In the genomic region with DNA sequence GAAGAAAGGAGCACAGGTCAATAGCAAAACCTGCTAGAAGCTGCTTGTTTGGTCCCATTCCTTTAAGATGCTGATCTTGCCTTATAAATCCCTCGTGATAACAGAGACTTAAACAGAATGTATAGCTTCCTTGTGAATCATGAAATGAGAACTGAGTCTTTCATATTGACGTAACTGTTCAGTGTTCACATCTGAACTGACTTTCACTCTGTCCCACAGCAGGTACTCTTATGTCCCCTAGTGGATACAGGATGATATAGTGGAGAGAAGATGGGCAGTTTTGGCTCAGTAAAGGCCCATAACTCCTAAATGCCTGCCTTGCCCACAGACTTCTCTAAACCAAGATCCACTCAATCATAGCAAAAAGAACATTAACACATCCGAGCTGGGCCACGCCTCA, we compare ENCODE assay signal across 20 mouse cellular contexts.
A peak's percentile ranks its signal among the peaks of the same experiment; 100 is the strongest.
DNase-seq lines count a peak whose midpoint lies in the region; ATAC-seq and TF ChIP-seq lines count a peak whose summit lies in the region.
"Had no signal": no experiment of that assay in that cellular context is flagged by ENCODE, and none has a peak within 500 bp of the region (broad histone marks: within the 10 kb centered on the region; RNA-seq: fewer than 3 reads in every experiment).

No protein-coding gene starts in this region.

- no peak overlapping the region for H3K4me2 ChIP-seq in kidney, postnatal 0 days (ENCODE audit: low read length)
- H3K4me2 ChIP-seq in midbrain, postnatal 0 days (ENCODE audit: low read depth, low read length, poor library complexity, severe bottlenecking), result no peak overlapping the region
- H3K4me2 ChIP-seq: heart, embryonic 12.5 days; limb, embryonic 12.5 days had no signal

- H3K9me3 ChIP-seq in kidney, postnatal 0 days (replicated peaks; ENCODE audit: low read length), result no peaks in the 10 kb centered on the region
- H3K9me3 ChIP-seq in midbrain, postnatal 0 days (ENCODE audit: low read length), result no peaks in the 10 kb centered on the region
- peaks cover 15% of the 10 kb centered on the region; the same call in 1 of the 2 replicates for H3K9me3 ChIP-seq in midbrain, embryonic 10.5 days (replicated peaks)
- H3K9me3 ChIP-seq: heart, embryonic 12.5 days had no signal

- H3K36me3 ChIP-seq in kidney, postnatal 0 days (ENCODE audit: insufficient read depth, low read length), result no peaks in the 10 kb centered on the region
- H3K36me3 ChIP-seq in midbrain, postnatal 0 days (ENCODE audit: insufficient read depth, low read length), result no peaks in the 10 kb centered on the region
- H3K36me3 ChIP-seq in midbrain, embryonic 10.5 days, result no peaks in the 10 kb centered on the region
- H3K36me3 ChIP-seq: heart, embryonic 12.5 days; limb, embryonic 12.5 days had no signal

- TF ChIP-seq CTCF in kidney, postnatal 0 days (IDR thresholded peaks at IDR 0.05; ENCODE audit: low read depth), result peak; percentile 63
- peak; percentile 73 for TF ChIP-seq CTCF in midbrain, postnatal 0 days (IDR thresholded peaks at IDR 0.05)

- no peak for ATAC-seq in kidney, postnatal 0 days (replicated peaks; ENCODE audit: low FRiP score, low read depth)
- ATAC-seq in midbrain, postnatal 0 days (ENCODE audit: low FRiP score), result no peak
- ATAC-seq: midbrain, embryonic 16.5 days had no signal

- no peak overlapping the region for H3K9ac ChIP-seq in kidney, postnatal 0 days (ENCODE audit: low read depth, low read length)
- no peak overlapping the region for H3K9ac ChIP-seq in midbrain, postnatal 0 days (replicated peaks; ENCODE audit: low read length, poor library complexity, severe bottlenecking)
- H3K9ac ChIP-seq: heart, embryonic 12.5 days; limb, embryonic 12.5 days had no signal

- DNase-seq in embryo, embryonic 10.5 days (ENCODE audit: low spot score), result peak; percentile 11
- no peak for DNase-seq in embryo, embryonic 9.5 days (ENCODE audit: extremely low spot score)
- peak; percentile 63 for DNase-seq in kidney, postnatal 0 days (ENCODE audit: low spot score)
- no peak for DNase-seq in kidney, postnatal 10 days
- DNase-seq in midbrain, postnatal 0 days (ENCODE audit: low spot score), result no peak
- DNase-seq in midbrain, embryonic 10.5 days (ENCODE audit: low spot score), result no peak
- no peak for DNase-seq in cerebellum, adult 11 months
- DNase-seq in thymus, postnatal 10 days (ENCODE audit: low spot score in 2 of 2), result no peak
- DNase-seq: adrenal gland, postnatal 10 days; cerebellum, adult 2 months; embryo, embryonic 11 days; gastrocnemius, postnatal 36 days; heart, postnatal 4 days; kidney, adult 9 months; right cerebral cortex, adult 18-20 months; thymus, adult 2 months had no signal

- no peak overlapping the region for H3K27ac ChIP-seq in kidney, postnatal 0 days
- H3K27ac ChIP-seq in midbrain, postnatal 0 days (ENCODE audit: low read depth, low read length), result no peak overlapping the region
- H3K27ac ChIP-seq in midbrain, embryonic 10.5 days (replicated peaks), result no peak overlapping the region
- H3K27ac ChIP-seq: limb, embryonic 12.5 days; macrophage had no signal

- H3K4me3 ChIP-seq in kidney, postnatal 0 days (replicated peaks; ENCODE audit: low read depth, low read length), result no peak overlapping the region
- no peak overlapping the region for H3K4me3 ChIP-seq in midbrain, postnatal 0 days (ENCODE audit: low read depth, low read length)
- no peak overlapping the region for H3K4me3 ChIP-seq in midbrain, embryonic 10.5 days
- H3K4me3 ChIP-seq: heart, embryonic 12.5 days; limb, embryonic 12.5 days had no signal

- H3K4me1 ChIP-seq in kidney, postnatal 0 days (replicated peaks; ENCODE audit: insufficient read depth, low read length), result 0 out of 2 replicates have a peak, but pooled peaks cover 3% of the 10 kb centered on the region
- H3K4me1 ChIP-seq in midbrain, postnatal 0 days (ENCODE audit: insufficient read depth, low read length), result no peaks in the 10 kb centered on the region; the same call in 1 of the 2 replicates
- H3K4me1 ChIP-seq in midbrain, embryonic 10.5 days, result peaks cover 8% of the 10 kb centered on the region; the same call in 1 of the 2 replicates

- 54% methylated on average over 4 of the region's 4 CpGs for WGBS in kidney, postnatal 0 days
- 83% methylated on average over 4 of the region's 4 CpGs for WGBS in midbrain, postnatal 0 days
- 90% methylated on average over 4 of the region's 4 CpGs for WGBS in midbrain, embryonic 10.5 days

- no peaks in the 10 kb centered on the region for H3K27me3 ChIP-seq in kidney, postnatal 0 days (ENCODE audit: insufficient read depth, low read length)
- H3K27me3 ChIP-seq in midbrain, postnatal 0 days (ENCODE audit: insufficient read depth, low read length), result no peaks in the 10 kb centered on the region
- no peaks in the 10 kb centered on the region for H3K27me3 ChIP-seq in midbrain, embryonic 10.5 days (ENCODE audit: low read depth, poor library complexity, severe bottlenecking)
- H3K27me3 ChIP-seq: heart, embryonic 12.5 days; limb, embryonic 12.5 days had no signal

Comparison
In these comparisons a context has a peak if more than half of its experiments do, and no peak if none do; other contexts are left out.
1. DNase-seq: peak in embryo, embryonic 10.5 days (single experiment) and kidney, postnatal 0 days (single experiment); none in embryo, embryonic 9.5 days (single experiment), kidney, postnatal 10 days (single experiment), midbrain, postnatal 0 days (single experiment), midbrain, embryonic 10.5 days (single experiment), cerebellum, adult 11 months (single experiment) and thymus, postnatal 10 days (0 of 2).